Mouse (Mus musculus) thymus, adult 2 months (tissue): Measurements from ENCODE around the gene Cd3g.
"Not testable (repeated sequence)": the region's sequence is repeated elsewhere in the genome, so short reads cannot be mapped to it uniquely, and the experiment has no call there.

Source experiments
- CTCF ChIP-seq: fragments of 200-500 bp; IDR thresholded peaks from 2 replicates; pipeline ENCODE4 v1.5.1; 2012; ENCODE audit warnings: mild to moderate bottlenecking, control low read depth, low read length, moderate library complexity, borderline replicate concordance; ENCODE audit not compliant: control insufficient read depth, poor library complexity, insufficient read depth; ENCODE audit errors: extremely low read depth
- POLR2A ChIP-seq: fragments of 200-500 bp; IDR thresholded peaks from 2 replicates; pipeline ENCODE4 v1.6.1; 2012; ENCODE audit warnings: mild to moderate bottlenecking, low read length, control low read depth, moderate library complexity; ENCODE audit not compliant: control insufficient read depth, poor library complexity, insufficient read depth; ENCODE audit errors: extremely low read depth

- not testable (repeated sequence) for TF ChIP-seq POLR2A, CTCF
These were observed 12.5 kb downstream of the Cd3g start for GRCm38 (mm10) chr9:44967763-44968162.
